Mouse (Mus musculus) liver, embryonic 11.5 days (tissue): ENCODE measurements at regions not wholly inside any gene's neighbourhood (a gene's known extent, or its start where the extent isn't known, plus 50 kb on each side); places are given as distances from the start of the nearest gene placed in this dataset.

Experiments
- ATAC-seq: fragments of 200-750 bp; cut with Nextera tagmentation; replicated peaks from 2 replicates; pipeline ENCODE4 v1.8.0; 2017; ENCODE audit warnings: moderate number of reproducible peaks, mild to moderate bottlenecking, moderate TSS enrichment, moderate library complexity; ENCODE audit not compliant: low FRiP score
- DNase-seq: peaks from one replicate; pipeline ENCODE4 v3.0.0-alpha.2; 2017; ENCODE audit warnings: low spot score
- H3K27ac ChIP-seq: fragments of 300-500 bp; sonication (generic); 2 replicates; pipeline ENCODE4 v1.5.1; 2014; ENCODE audit warnings: mild to moderate bottlenecking, low read depth, low read length, control low read depth
- H3K27me3 ChIP-seq: fragments of 300-500 bp; sonication (generic); replicated peaks from 2 replicates; pipeline ENCODE4 v1.6.1; 2014; ENCODE audit warnings: low read length, mixed read lengths; ENCODE audit not compliant: control insufficient read depth, insufficient read depth
- H3K36me3 ChIP-seq: fragments of 300-500 bp; sonication (generic); 2 replicates; pipeline ENCODE4 v1.6.1; 2014; ENCODE audit warnings: mild to moderate bottlenecking, low read length, moderate library complexity, mixed read lengths; ENCODE audit not compliant: control insufficient read depth, insufficient read depth
- H3K4me1 ChIP-seq: fragments of 300-500 bp; sonication (generic); replicated peaks from 2 replicates; pipeline ENCODE4 v1.6.1; 2014; ENCODE audit warnings: low read length, mixed read lengths; ENCODE audit not compliant: control insufficient read depth, insufficient read depth
- H3K4me2 ChIP-seq: fragments of 300-500 bp; sonication (generic); 2 replicates; pipeline ENCODE4 v1.6.1; 2014; ENCODE audit warnings: mild to moderate bottlenecking, control low read depth, moderate library complexity
- H3K4me3 ChIP-seq: fragments of 300-500 bp; sonication (generic); 2 replicates; pipeline ENCODE4 v1.5.1; 2014; ENCODE audit warnings: low read depth, low read length, control low read depth
- H3K9ac ChIP-seq: fragments of 300-500 bp; sonication (generic); 2 replicates; pipeline ENCODE4 v1.6.1; 2014; ENCODE audit warnings: low read depth, low read length, control low read depth
- H3K9me3 ChIP-seq: fragments of 300-500 bp; sonication (generic); 2 replicates; pipeline ENCODE4 v1.6.1; 2016; ENCODE audit warnings: low read length, inconsistent platforms, mixed read lengths; ENCODE audit not compliant: control insufficient read depth
- WGBS: fragments of 180-500 bp; shearing (Covaris S2); extraction: QIAGEN DNeasy Blood & Tissue Kit; methylation state at CpG from one replicate; pipeline ENCODE4 v1.1.7; 2014; 5-methylcytosine and 5-hydroxymethylcytosine counted together

DNA sequence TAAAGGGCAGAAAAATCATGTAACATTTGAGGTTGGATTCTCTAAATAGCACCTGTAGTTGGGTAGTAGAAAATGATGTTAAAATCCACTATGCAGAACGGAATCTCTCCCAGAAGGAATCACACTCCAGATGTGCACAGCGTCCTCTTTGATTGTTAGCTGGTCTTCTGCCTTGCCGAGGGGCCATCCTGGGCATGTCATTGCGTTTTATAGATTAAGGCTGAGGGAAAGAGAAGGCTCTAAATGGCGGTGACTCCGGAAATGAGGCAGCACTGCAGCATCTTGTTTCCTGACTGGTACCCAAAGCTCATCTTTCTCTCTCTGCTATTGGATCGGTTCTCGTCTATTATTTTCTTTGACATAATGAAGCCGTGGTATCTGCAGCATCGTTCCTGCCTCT lies 237.5 kb downstream of the Ttll7 start:
- no peak overlapping the region for H3K4me2 ChIP-seq
- no peaks in the 10 kb centered on the region for H3K9me3 ChIP-seq
- no peaks in the 10 kb centered on the region for H3K36me3 ChIP-seq
- ATAC-seq (no peak), DNase-seq (no peak)
- no peak overlapping the region for H3K9ac ChIP-seq
- no peak overlapping the region for H3K27ac ChIP-seq
- H3K4me3 ChIP-seq: no peak overlapping the region
- no peaks in the 10 kb centered on the region for H3K27me3 ChIP-seq
- whole genome bisulfite sequencing: 76% methylated on average over 10 of the region's 10 CpGs
- H3K4me1 ChIP-seq: no peaks in the 10 kb centered on the region

DNA sequence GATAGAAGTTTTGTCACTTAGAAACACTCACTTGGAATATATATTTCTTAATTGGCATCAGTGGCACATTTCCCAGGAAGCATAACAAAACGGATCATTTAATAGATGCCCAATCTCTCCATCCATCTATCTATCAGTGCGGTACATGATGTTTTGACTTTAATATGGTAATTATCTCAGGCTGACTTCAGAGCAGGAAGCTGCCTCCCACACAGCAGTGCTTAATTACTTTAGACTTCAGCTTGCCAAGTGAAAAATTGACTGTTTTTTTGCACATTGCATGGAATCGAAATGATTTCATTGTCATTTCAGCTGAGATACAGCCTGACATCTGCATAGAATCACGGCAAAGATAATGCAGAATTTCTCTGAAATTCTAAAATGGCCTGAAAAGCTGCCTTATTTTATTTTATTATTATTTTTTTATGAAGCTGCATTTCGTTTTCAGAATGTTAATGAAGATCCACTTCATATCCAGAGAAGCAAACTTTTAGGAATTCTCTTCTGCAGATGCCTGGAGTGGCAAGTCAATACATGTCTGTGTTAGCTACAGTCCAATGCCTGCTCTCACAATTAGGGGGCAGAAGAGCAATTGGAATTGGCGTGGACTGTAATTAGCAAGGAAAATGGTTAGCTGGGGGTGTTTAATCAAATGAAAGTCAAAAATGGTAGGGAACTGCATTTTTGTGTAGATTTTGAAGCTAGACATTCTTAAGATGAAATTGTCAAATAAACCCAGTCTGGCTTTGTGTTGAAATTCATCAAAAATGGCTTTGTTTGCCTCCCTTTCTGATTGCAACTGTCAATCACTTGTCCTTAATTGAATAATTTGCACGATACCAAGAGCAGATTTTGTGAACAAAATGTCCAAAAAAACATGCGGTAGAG lies 240.3 kb downstream of the Ttll7 start:
- Histone ChIP-seq H3K4me2 (no peak overlapping the region), H3K36me3 (no peaks in the 10 kb centered on the region), H3K4me3 (no peak overlapping the region), H3K27me3 (no peaks in the 10 kb centered on the region), H3K9ac (no peak overlapping the region), H3K4me1 (no peaks in the 10 kb centered on the region), H3K9me3 (no peaks in the 10 kb centered on the region), H3K27ac (no peak overlapping the region)
- 67% methylated on average over 8 of the region's 8 CpGs for WGBS
- ATAC-seq: no peak
- DNase-seq: no peak

DNA sequence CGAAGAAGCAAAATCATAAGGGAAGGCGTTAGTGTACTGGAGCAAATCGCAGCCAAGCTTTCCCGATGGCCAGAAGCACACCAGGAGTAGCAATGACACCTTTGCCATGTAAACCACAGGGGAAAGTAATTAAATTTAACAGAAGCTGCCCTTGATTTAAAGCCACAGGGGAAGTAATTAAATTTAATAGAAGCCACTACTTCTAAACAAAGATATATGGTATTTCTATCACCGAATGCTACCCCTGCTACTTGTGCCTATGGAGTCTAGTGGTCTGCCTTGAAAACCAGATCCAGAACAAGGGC lies 240.9 kb downstream of the Ttll7 start:
- Histone ChIP-seq H3K4me1 (no peaks in the 10 kb centered on the region), H3K9ac (no peak overlapping the region), H3K4me2 (no peak overlapping the region), H3K27me3 (no peaks in the 10 kb centered on the region), H3K4me3 (no peak overlapping the region), H3K27ac (no peak overlapping the region), H3K9me3 (no peaks in the 10 kb centered on the region), H3K36me3 (no peaks in the 10 kb centered on the region)
- no peak for DNase-seq
- 90% methylated on average over 5 of the region's 5 CpGs for WGBS
- no peak for ATAC-seq

DNA sequence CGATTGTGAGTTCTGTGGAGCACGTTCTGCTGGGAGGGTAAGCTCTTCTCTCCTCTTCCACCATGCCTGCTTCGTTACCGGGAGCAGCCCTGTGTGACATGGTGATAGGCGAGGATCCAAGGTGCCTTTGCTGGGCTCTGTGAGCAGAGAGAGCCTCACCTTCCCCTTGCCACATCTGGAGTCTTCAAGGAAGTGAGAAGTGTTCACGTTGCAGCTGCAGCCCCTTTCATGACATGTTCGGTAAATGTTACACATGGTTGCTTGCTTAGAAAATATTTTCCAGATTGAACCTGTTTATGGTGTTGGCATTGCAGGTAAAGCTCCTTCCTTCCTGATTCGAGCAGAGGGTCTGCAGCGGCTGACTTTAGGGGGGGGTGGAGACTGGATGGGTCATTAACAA lies 244.0 kb downstream of the Ttll7 start:
- Histone ChIP-seq H3K27me3 (no peaks in the 10 kb centered on the region), H3K4me2 (no peak overlapping the region), H3K4me3 (no peak overlapping the region), H3K9ac (no peak overlapping the region), H3K4me1 (no peaks in the 10 kb centered on the region), H3K27ac (no peak overlapping the region), H3K36me3 (no peaks in the 10 kb centered on the region), H3K9me3 (no peaks in the 10 kb centered on the region)
- DNase-seq (no peak), ATAC-seq (no peak)
- WGBS: 59% methylated on average over 9 of the region's 9 CpGs

DNA sequence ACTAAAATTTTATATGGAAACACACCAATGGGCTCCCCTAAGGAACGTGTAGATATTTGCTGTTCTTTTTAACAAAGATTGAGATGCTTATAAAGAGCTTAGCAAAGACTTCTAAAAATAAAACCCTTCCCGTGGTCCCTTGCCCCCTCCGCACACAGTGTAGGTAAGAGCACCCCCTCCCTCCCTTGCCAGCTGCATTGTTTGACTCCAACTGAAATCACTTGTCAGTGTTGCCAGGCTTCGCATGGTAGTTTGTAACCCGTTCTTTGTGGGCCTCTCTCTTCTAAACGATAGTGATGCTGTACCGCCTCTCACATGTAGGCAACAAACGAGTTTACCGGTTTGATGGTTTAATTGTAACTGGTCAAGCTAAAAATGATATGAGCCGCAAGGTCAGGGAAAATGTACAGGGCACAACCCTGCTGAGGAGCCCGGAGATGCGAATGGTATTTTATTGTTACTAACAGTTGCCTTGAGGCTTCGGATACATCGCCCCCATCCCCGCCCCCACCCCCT lies 246.0 kb downstream of the Ttll7 start:
- Histone ChIP-seq H3K4me1 (no peaks in the 10 kb centered on the region), H3K4me2 (no peak overlapping the region), H3K9me3 (no peaks in the 10 kb centered on the region), H3K27me3 (no peaks in the 10 kb centered on the region), H3K4me3 (no peak overlapping the region), H3K27ac (no peak overlapping the region), H3K9ac (no peak overlapping the region), H3K36me3 (no peaks in the 10 kb centered on the region)
- 52% methylated on average over 15 of the region's 15 CpGs for WGBS
- ATAC-seq (no peak), DNase-seq (no peak)

DNA sequence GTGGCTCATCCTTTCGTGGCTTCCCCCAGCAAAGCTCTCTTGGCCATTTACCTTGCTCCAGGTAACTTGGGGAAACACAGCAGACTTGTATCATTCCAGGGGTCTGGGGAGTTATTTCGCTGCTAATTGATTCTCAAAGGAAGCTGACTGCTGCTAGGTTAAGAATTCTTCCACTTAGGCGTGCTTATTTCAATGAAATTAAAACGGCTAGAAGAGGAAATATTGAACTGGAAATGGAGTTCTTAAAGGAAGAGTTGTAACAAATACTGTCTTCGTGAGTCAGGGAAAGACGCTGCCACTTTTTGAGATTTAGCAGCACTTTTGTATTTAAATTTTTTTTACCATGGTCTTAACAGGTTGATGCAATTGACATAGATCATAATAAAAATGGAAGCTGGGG lies 246.4 kb downstream of the Ttll7 start:
- ATAC-seq (no peak), DNase-seq (no peak)
- H3K4me1 ChIP-seq: no peaks in the 10 kb centered on the region
- no peaks in the 10 kb centered on the region for H3K9me3 ChIP-seq
- H3K27me3 ChIP-seq: no peaks in the 10 kb centered on the region
- H3K4me3 ChIP-seq: no peak overlapping the region
- no peaks in the 10 kb centered on the region for H3K36me3 ChIP-seq
- H3K9ac ChIP-seq: no peak overlapping the region
- no peak overlapping the region for H3K4me2 ChIP-seq
- no peak overlapping the region for H3K27ac ChIP-seq
- whole genome bisulfite sequencing: 58% methylated on average over 6 of the region's 6 CpGs

DNA sequence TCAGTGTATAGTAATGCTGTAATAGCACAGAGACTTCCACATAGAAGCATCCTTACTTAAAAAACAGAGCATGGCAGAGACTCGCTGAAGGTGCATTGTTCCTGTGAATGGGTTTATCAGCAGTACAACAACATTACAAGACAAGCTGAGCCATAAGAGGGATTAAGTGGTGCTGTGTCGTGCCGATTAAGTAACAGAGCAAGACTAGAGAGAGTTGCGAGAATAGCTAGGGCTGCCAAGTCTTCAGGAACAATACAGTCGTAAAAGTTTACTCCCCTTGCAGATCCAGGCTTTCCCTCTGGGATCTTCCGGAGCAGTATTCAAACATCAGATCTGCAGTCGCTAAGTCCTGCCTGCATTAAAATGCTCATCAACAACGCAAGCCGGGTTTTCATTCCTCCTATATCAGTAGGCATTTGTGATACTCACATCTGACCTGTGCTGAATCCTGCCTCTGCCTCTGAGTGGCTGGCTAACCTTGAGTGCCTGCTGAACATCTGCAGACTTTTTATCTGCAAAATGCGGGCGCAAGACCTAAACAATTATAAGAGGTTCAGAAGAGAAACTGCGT lies 247.1 kb downstream of the Ttll7 start:
- H3K27ac ChIP-seq: no peak overlapping the region
- no peaks in the 10 kb centered on the region for H3K36me3 ChIP-seq
- no peak overlapping the region for H3K9ac ChIP-seq
- no peak overlapping the region for H3K4me2 ChIP-seq
- H3K4me1 ChIP-seq: no peaks in the 10 kb centered on the region
- H3K9me3 ChIP-seq: no peaks in the 10 kb centered on the region
- ATAC-seq: no peak
- WGBS: 46% methylated on average over 12 of the region's 12 CpGs
- DNase-seq: no peak
- no peaks in the 10 kb centered on the region for H3K27me3 ChIP-seq
- no peak overlapping the region for H3K4me3 ChIP-seq

DNA sequence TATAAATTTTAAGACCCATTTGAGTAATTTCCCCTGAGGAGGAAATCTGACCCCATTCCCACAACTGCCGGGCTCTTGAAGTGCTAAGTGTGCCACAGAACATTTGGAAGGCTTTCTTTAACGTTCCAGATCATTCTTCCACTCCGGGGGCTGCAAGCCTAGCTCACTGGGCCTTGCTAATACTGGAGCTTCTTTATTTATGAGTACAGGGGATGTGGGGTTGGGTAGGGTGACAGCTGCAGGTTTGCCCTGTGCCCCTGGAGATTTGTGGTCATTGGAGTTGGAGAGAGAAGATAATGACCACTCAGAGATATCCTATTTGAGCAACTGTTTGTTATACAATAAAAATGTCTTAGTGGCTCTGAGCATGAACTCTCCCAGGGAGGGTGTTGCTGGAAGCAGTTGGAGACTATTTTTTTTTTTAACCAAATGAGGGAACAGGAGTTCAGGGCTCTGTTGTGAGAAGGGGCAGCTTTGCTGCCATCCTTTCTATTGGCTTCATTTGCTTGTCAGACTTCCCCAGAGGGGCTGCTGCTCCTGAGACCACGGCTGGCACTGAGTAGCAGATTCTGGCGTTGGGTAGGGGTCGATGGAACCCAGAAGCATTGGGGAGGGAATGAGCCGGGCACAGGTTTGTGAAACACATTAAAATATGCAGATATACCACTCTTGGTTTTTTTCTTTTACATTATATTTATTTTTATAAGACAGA lies 249.0 kb downstream of the Ttll7 start:
- no peak for DNase-seq

More for the DNA sequence above, 249.0 kb downstream of the Ttll7 start:
- no peaks in the 10 kb centered on the region for H3K9me3 ChIP-seq
- H3K36me3 ChIP-seq: no peaks in the 10 kb centered on the region
- H3K4me2 ChIP-seq: no peak overlapping the region
- no peaks in the 10 kb centered on the region for H3K27me3 ChIP-seq
- no peak overlapping the region for H3K27ac ChIP-seq
- no peak overlapping the region for H3K4me3 ChIP-seq
- no peak overlapping the region for H3K9ac ChIP-seq
- no peaks in the 10 kb centered on the region for H3K4me1 ChIP-seq
- no peak for ATAC-seq
- 59% methylated on average over 7 of the region's 7 CpGs for WGBS
